Mouse (Mus musculus) brain, adult 2 months (tissue): ENCODE data around the gene Gm3045.

Experiments used
- DNase-seq: peaks from one replicate; pipeline ENCODE4 v3.0.0; 2011; ENCODE audit warnings: low read depth, low spot score

Gm3045 gene

DNA sequence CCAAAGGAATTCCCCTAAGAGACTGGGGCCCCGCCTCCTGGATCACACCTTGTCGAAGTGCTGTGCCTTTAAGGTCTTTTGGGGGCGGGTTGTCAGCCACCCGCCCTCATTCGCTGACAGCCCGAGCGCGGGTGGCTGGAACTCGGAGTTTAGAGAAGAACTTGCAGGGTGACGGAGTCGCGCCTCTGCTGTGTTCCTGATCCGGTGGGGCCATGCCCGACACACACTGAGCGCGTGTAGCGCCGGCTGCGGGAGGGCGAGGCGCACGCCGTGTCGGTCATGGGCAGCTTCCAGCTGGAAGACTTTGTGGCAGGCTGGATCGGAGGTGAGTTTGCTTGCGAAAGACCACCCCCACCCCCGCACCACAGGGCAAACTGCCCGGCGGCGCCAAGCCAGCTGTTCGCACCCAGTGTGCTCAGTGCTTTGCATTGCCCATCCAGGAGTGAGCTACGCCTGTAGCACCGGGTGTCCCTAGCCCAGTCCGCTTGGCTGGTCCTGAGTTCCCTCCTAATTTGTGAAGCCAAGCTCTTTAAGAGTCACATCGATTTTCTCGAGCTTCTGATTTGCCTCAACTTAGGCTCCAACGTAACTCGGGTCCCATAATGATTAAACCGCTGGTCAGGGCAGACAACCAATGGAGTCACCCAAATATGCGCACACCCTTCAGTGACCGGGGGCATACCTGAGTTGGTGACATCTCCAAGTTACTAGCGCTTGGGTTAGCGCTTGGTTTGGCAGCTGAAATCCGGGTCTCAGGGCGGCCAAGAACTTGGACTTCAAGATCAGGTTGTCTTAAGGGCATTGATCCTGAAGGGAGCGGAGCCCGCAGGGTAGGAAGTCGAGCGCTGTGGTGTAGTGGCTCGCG, 12.0 kb downstream of the Gm3045 start, which contains the start of gene Slc25a48:
Gene Slc25a48, plus strand, starts transcription at position 145 of the 865 bp plus-strand sequence.
- peak; percentile 59 for DNase-seq

DNA sequence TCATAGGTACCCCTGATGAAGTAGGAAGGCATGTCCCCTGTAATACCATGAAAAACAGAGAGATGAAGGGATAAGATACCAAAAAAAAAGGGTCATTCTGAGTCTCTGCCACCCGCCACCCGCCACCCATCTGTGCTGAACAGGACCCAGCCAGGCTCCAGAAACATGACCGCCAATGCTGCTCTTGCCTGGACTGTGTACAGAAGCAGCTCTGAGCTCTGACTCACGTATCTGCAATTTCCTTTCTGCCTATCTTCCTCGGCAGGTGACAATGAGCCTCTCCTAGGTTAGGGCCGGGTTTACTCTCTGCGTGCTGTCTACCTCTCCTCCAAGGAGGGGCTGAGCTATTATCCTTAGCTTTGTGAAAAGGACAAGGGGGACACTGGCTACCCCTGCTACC, 17.0 kb downstream of the Gm3045 start:
- DNase-seq, result no peak

DNA sequence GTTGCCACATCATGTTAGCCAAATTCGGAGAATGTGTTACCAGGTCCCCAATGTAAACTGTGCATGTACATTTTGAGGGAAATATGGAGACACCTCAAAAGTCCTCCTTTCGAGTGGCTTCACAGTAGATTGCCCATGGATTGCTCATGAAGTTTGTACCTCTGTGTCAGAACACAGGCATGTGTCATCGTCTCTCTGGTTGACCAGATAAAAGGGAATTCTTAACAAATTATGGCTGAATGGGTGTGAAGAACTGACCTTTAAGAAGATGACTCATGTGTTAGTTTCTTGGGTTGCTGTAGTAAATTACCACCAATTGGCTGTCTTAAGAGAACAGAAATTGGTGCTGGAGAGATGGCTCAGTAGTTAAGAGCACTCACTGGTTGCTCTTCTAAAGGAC, 17.7 kb downstream of the Gm3045 start:
- DNase-seq, result no peak

DNA sequence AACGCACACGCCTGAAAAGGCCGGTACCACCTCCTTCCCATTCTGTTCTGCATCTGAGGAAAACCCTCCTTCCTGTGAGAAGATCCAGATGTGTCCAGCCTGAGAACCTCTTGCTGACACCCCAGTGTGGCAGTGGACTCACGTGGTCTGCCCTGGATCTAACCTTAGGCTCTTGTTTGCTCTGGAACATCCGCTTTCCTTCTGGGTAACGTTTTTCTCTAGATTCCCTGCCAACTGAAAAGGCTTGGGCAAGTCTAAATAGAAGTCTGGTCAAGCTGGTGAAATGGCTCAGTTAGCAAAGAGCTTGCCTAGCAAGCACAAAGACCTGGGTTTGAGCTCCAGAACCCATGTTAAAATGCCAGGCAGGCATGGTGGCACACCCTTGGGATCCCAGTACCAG, 18.6 kb downstream of the Gm3045 start:
- DNase-seq, result no peak

DNA sequence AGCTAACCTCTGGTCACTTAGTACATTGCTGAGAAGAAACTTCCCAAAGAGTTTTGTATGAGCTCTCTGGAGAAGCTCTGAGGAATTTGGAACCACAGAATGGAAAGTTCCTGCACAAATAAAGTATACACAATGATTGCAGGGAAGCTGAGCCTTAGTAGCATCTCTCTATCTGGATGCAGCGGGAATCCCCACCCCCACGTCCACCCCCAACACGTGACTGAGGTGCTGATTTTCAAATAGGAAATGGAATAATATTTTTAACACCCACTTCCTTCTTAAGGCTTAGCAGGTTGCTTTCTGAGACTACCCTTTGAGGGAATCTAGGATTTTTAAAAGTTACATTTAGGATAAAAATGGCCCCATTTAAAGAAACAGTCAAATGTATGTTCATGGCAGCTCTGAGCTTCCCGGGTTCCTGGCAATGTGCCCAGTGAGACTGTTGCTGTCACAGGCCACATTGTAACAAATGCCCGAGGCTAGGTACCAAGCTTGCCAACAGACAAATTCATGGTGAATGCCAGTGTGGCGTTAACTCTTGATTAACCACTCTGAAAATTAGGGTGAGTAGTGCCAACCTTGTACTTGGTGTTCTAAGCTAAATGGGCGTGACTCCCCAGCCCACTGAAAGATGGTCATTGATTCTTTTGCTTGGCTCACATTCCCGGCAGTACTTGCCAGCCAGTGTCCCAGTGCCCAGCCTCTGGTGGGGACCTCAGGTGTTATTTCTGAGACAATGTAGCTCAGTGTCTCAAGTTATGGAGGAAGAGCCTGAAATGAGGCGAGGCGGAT, 23.0 kb downstream of the Gm3045 start:
- DNase-seq, result peak; percentile 82

DNA sequence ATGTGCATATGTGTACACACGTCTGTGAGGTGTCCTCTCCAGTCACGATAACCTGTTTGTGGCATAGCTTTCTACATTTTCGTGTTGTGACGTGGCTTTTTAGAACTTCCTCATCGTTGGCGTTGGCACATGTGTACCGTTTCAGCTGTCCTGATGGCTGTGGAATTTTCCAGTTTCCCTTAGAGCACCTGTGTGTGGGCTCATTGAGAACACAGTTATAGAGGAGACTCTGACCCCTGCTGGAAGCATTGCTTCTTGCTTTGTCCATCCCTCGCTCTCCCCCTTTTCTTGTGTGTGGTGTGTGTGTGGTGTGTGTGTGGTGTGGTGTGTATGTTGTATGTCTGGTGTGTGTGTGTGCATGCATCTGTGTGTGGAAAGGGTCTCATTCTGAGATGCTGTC, 23.6 kb downstream of the Gm3045 start:
- DNase-seq, result peak; percentile 58

DNA sequence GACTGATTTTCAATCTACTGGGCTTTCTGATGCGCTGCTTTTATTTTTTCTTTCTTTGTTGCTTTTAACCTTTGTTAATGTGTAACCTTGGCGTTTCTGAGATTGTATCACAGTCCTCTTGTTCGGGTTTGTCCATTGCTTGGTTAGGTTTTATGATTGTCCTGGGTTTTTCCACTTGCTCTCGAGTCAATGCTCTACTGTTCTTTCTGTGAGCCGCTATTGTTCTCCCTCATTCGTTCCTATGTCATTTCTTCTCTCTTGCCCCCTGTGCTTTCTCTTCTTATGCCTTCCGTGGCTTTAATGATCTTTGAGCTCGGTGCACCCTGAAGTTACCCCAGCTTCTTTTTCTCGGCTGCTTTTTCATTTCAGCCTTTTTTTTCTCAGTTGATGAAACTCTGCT, 31.6 kb downstream of the Gm3045 start:
- peak; percentile 70 for DNase-seq

DNA sequence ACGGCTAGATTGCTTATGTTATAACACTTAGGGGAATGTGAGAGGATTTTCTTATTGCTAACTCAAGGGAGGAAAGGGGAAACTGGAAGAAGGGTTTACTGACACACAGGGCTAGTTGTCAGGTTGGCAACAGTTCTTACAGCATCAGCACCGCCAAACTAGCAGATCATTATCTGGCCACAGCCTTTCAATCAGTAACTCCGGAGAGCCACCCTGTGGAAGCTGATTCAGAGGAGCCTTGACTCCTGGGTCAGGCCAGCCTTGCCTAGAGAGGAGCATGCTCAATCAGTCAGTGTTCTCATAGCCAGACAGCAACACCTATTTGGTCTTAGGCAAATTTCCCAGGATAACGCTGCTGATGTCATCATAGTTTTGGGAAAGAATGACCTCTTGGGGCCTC, 35.1 kb downstream of the Gm3045 start:
- no peak for DNase-seq

DNA sequence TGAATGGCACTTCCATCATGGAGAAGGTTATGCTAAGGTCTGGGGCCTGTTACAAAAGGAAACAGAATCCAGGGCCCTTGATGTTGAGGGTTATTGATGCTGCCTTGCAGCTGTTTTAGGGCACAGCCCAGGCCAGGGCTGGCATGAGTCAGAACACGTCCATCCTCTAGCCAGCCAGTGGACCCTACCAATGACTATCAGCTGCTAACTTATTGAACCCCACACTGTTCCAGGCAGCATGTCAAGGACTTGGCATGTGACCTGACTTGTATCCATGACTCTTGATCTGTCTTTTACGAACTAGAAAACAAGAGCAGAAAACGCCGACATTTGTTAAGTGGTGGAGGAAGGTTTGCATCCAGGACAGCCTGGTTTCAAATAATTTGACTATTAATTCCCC, 36.4 kb downstream of the Gm3045 start:
- DNase-seq, result no peak

DNA sequence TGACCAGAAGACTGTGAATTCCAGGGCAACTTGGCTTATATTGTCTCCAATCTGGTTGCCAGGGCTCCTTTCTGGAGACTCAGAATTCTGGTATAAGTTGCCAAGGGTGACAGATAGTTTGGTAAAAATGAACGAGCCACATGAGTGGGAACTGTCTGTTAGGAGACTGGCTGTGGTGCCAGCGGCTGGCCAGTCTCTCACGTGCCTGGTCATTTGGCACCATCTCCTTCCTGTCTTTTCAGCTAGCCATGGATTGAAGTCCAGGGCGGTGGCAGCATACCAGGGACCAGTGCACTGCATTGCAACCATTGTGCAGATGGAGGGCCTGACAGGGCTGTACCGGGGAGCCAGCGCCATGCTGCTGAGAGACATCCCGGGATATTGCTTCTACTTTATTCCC, 36.9 kb downstream of the Gm3045 start:
- DNase-seq, result peak; percentile 36

DNA sequence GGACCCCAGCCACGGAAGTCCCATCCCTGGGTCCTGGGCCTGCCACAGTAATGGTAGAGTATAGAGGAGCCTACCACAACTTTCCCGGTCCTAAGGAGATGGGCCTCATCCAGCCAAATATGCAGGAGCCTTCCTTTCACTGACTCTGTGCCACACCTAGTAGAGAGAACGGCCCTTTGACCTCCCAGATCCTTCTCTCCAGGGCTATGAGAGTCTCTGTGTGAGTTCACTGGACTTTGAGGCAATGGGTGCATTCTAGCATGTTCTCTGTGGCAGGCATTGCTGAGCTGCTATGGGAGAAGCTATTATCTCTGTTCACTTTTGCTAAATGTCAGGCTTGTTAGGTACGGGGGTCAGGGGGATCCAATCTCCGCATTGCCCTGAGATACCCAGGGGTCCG, 37.4 kb downstream of the Gm3045 start:
- no peak for DNase-seq

DNA sequence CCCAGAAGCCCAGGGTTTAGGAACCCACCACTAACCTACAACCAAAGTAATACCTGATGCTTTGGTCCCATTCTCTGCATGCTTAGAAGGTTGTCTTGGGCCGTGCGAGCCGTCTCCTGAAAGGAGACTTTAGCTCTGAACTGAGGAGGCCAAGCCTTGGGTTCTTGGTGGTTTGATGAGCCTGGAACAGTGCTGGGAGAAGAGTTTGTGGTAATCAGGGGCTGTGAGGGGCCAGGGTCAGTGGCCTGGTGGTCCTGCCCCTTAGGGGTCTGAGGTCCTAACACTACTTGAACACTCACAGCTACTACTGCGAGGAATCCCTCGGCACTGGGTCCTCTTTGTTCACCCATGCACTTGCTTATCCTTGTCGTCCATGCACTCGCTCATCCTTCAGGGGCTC, 41.4 kb downstream of the Gm3045 start:
- DNase-seq, result no peak

DNA sequence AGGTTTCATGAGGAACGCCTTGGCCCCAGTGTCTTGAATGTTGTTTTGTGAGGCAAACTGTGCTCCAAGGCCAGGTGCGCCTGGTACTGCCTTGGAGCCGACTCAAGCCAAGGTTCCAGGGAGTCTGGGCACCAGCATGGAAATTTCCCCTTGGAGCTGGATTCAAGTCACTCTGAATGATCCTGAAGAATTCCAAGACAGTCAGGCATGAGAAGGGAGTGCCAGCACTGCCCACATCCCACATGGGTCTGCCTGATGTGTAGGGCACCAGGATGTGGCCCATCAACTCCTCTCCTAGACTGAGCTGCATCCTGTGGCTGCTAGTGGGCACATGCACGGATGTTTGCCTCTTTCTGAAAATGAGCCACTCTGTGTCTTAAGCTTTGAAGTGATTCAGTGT, 42.1 kb downstream of the Gm3045 start:
- no peak for DNase-seq

DNA sequence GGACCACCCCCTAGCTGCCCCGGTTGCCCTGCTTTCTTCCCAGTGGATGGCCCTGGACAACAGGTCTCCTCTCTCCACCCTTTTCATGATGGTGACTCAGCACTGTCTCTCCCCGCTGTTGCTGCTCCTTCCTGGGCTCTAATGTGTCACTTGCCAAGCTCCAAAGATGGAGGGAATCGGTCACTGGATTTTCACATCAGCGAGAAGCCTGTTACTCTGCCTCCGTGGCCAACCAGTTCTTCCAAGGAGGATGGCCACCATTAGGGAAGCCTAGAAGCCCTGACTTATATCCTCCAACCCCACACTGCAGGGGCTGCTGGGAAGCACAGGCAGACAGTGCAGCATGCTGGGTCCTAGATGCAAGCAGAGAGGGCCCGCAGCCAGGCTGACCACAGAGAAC, 44.8 kb downstream of the Gm3045 start:
- DNase-seq, result no peak

DNA sequence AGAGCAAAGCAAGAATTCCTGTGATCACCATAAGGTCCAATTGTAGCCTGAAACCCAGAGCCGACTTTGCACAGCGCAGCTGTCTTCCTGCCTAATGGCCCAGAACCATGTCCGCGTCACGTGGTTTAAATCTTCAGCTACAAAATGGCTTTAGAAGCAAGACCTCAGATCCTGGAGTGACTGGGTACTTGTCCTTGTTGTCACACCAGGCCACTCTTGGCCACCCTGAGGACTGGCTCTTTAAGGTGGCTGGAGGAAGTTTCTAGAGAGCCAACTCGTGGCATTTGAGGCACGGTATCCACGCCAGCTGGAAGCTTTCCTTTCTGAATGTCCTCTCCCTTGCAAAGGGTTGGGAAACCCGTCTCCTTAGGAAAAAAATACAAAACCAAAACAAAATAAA, 45.6 kb downstream of the Gm3045 start:
- DNase-seq, result no peak

DNA sequence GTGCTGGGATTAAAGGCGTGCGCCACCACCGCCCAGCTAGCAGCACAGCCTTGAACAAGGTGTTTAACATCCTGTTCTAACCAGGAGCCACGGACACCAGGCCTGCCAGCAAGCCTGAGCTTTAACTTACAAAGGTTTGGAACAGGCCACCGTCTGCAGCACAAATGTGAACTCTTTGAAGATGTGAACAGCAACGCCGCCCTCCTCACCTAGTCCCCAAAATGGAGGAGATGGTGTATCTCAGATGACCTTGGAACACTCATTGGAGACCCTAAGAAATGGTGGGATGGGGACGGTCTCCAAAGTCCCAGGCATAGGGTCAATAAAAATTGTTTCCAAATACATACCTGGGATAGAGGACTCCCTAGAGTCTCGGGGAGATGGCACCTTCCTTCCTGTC, 46.3 kb downstream of the Gm3045 start:
- no peak for DNase-seq

DNA sequence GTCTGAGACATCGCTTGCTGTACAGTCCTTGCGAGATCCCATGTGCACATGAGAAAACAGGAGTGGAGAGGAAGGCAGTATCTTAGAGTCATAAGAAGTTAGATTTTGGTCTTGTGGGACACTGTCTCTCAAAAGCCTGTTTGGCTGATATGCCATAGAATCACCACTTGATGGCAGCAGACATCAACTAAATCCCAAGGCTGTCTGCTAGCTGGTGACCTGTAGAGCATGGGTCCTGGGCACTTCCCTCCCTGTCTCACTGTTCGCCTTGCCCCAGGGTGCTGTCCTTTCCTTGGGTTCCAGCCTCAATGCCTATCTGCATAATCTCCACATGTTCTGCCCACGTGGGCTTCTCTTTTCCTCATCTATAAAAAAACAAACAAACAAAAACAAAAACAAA, 49.0 kb downstream of the Gm3045 start:
- peak; percentile 84 for DNase-seq

DNA sequence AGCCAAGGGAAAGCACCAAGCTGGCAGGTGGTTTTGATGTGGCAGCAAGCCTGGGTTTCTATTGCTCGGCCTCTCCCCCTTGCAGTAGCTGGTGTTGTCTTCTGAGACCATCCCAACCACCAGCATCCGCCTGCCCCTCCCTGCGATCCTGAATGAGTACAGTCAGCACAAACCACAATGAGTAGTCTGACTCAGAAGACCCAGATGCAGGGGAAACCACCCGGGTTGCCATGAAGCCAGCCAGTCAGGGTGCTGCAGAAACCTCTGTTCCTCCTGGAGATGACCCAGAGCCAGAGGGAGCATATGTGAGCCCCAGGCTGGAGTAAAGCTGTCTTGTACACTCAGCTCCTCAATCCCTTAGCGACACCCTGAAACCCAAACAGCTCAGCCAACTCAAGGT, 50.4 kb downstream of the Gm3045 start:
- no peak for DNase-seq

DNA sequence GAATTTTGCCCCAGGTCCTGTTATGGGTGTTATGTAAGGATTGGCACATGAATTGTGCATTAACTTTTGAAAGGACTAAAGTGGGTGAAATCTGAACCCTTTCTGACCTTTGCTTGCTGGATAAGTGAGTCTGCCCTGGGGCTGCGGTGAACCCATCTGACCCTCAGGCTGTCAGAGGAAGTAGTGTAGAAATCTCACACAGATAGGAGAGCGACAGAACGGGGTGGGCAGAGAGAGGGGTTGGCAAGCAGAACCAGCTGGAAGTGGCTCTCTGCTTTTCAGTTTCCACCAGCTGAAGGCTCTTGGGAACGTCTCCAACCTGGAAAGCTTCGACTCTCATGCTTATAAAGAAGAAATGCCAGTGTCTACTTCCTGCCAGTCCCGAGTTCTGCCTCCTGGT, 50.9 kb downstream of the Gm3045 start:
- DNase-seq, result peak; percentile 72

DNA sequence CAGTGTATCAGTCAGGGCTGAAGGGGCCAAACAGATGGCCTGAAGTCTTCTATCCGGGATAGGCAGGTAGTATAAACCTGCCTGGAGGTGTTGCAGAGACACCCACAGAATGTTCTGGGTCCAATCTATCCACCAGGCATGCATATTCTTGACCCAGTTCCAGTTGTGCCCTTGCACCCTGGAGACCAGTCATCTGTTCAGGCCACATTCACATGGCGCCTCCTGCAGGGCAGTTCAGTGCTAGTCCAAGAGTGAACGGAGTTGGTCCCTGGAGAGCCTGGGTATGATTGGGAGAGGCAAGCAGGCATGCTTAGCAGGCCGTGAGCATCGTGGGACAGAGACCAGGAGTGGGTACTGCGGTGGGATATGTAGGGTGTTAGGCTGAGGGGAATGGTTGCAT, 51.6 kb downstream of the Gm3045 start:
- no peak for DNase-seq

DNA sequence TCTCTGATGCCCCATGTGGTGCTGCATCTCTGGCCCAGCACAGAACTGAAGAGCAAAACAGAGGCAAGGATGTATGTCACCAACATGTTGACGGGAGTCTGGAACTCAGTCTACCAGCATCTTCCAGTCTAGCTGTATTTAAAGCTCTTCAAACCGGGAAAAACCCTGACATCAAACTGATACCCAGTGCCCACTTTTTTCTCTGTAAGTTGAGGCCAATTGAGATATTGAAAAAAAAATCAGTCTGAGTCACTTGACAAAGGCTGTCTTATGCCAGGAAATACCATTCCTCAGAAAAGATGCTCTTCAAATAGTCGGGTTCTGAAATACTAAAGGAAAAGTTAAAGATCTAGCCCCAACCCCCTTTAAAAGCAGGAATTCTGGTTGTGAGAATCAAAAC, 55.8 kb downstream of the Gm3045 start, which contains the start of gene Il9:
Gene Il9, minus strand, starts transcription at position 101 of the 400 bp plus-strand sequence.
- no peak for DNase-seq
